ENCODE assay signal across 17 mouse cellular contexts in the genomic region with DNA sequence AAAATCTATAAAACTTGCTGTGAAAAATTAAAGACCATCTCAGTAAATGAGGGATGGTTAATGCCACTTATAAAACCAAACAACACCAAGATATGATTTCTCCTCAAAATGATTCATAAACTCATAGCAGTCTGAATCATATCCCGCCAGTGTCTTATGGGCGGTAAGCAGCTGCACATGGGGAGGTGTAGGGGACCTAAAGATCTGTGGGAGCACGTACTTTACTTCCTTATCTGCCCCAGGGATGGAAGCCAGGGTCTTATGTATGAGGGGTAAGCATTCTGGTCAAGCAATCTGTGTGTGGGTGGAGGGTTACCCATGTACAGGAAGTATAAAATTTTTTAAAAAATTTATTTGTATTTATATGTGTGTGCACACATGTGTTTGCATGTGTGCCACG.
"Had no signal": no experiment of that assay in that cellular context is flagged by ENCODE, and none has a peak within 500 bp of the region (broad histone marks: within the 10 kb centered on the region; RNA-seq: fewer than 3 reads in every experiment).

No protein-coding gene starts in this region.

- H3K27me3 ChIP-seq: liver, embryonic 15.5 days; lung, embryonic 15.5 days; megakaryocyte, embryonic 14.5 days; midbrain, embryonic 12.5 days; midbrain, embryonic 15.5 days; neural tube, embryonic 13.5 days; neural tube, embryonic 15.5 days; stomach, embryonic 15.5 days had no signal

- H3K4me3 ChIP-seq: liver, embryonic 15.5 days; lung, embryonic 15.5 days; midbrain, embryonic 12.5 days; midbrain, embryonic 15.5 days; neural tube, embryonic 13.5 days; neural tube, embryonic 15.5 days; stomach, embryonic 15.5 days had no signal

- DNase-seq: liver, postnatal 0 days; lung, adult 2 months; lung, postnatal 14 days; lung, postnatal 36 days; retina, postnatal 1 day; right cerebral cortex, adult 18-20 months; thymus, adult 2 months; thymus, postnatal 25 days; thymus, postnatal 4 days had no signal

- H3K36me3 ChIP-seq: liver, embryonic 15.5 days; lung, embryonic 15.5 days; midbrain, embryonic 12.5 days; midbrain, embryonic 15.5 days; neural tube, embryonic 13.5 days; neural tube, embryonic 15.5 days; stomach, embryonic 15.5 days had no signal

- H3K4me2 ChIP-seq: liver, embryonic 15.5 days; lung, embryonic 15.5 days; midbrain, embryonic 12.5 days; midbrain, embryonic 15.5 days; neural tube, embryonic 13.5 days; neural tube, embryonic 15.5 days; stomach, embryonic 15.5 days had no signal
